Mouse (Mus musculus) heart, postnatal 25 days (tissue): ENCODE measurements around the gene Ciapin1. TPM values are rescaled to one million over a fixed set of nuclear protein-coding genes. Genes with fewer than 3 reads are reported as not detected.

ENCODE experiments used
- DNase-seq: peaks from one replicate; pipeline ENCODE4 v3.0.0; 2022; ENCODE audit warnings: low spot score
- intact Hi-C: fragments of 180-260 bp; cut with DNase I; formaldehyde crosslinking; loops from one replicate; pipeline ENCODE4 v1.15.1; 2025
- total RNA-seq, 2 experiments: library from RNA; stranded (reverse); gene quantifications; 2 replicates each; pipeline ENCODE4 v1.2.3; 2021

The Ciapin1 gene
- total RNA-seq, 2 experiments from 2014 or later, result 73.7 to 80.1 TPM

DNA sequence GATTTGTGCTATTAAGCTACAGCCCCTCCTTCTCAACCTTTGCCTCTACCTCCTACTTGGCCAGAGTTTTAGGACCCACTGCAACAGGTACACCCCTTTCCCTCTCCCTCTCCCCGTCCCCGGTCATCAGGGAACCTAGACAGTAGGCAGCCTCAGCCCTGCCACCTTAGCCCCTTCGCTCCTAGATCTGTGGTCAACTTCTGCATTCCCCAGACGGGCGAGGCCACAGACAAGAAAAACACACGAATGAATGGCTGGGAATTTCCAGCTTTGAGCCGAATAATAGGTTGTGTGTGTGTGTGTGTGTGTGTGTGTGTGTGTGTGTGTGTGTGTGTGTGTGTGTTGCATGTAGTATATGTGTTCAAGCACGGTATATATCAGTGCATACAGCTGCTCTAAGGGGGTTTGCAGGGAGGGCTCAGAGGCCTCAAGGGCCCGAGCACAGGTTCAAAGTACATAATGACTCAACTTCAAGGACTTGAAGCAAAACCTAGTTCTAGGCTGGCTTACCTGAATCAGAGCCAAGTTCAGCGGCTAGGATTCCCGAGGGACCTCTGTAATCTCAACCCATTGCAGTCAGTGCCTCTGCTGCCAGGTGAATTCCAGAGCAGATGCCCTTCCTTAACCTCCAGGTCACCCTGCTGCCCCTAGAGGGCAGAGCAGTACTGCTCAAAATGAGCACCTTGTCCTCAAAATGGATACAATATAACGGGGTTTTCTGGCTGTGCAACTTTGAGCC lies 52.7 kb downstream of the Ciapin1 start:
- DNase-seq, result no peak
- intact Hi-C loops, result loop anchor here (2.0 kb wide), 2 partner anchors 25 to 79 kb away; partner anchors contain the start of gene Ccl17

DNA sequence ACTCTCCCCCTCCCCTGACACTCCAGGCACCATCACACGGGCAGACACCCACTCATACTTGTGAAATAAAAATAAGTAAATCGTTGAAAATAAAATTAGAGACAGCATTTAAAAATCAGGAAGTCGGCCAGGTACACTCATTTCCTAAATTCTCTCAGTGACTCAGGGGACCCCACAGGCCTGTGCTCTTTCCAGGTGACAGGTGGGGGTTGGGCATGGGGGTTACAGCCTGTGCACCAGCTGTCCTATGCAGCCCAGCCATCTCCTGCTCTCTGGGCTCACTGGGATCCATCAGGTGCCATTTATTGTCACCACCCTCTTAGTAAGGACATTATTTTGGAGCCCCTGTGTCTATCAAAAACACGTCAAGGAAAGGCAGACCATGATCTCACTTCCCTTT lies 54.3 kb downstream of the Ciapin1 start:
- intact Hi-C loops, result loop anchor here (2.0 kb wide), 2 partner anchors 27 to 77 kb away; partner anchors contain the start of gene Ccl17
- no peak for DNase-seq

DNA sequence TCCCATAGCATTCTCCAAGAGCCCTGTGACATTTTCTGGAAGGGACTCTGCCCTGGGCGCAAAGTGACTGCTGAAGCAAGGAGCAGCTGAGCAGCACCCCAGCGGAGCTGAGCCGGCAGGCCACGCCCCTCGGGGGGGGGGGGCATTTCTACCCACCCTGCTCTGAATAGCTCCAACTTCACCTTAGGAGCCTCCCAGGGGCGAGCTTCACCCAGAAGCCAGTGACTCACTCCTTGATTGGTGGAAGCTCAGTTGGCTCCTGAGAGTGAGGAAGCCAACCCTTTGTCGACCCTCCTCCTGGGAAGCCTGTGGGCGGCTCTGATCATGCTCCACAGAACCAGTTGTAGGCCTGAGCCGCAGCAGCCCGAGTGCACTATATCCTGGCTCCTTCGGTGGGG lies 56.3 kb downstream of the Ciapin1 start:
- DNase-seq, result no peak
- intact Hi-C loops, result no loop called here

DNA sequence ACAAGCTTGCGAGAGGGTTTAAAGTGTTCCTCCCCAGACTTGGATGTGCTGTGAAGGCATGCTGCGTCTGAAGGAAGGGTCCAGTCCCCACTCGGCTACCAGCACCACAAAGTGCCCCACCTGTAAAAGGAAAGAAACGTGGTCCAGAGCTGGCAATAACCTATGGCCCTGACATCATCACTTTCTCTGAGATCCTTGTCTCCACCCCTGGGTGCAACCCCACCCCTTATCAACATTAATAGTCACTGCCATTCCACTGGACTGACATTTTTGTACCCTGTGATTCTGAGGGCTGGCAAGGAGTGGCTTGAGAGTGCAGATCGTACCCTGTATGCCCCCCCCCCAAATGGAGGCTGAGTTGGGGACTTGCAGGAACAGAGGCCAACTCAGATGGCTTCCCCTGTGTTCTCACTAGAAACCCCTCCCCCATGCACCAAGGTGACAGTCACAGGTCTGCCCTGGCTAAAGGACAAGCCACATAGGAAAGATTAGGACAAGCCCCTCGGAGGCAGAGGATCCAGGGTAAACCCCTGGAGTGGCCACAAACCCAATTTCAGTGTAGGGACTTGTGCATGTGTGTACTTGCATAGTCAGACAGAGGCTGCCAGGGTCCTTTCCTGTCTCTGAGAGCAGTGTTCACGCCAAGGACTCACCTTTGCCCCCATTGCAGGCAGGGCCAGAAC lies 56.9 kb downstream of the Ciapin1 start:
- intact Hi-C loops, result no loop called here
- DNase-seq, result no peak

DNA sequence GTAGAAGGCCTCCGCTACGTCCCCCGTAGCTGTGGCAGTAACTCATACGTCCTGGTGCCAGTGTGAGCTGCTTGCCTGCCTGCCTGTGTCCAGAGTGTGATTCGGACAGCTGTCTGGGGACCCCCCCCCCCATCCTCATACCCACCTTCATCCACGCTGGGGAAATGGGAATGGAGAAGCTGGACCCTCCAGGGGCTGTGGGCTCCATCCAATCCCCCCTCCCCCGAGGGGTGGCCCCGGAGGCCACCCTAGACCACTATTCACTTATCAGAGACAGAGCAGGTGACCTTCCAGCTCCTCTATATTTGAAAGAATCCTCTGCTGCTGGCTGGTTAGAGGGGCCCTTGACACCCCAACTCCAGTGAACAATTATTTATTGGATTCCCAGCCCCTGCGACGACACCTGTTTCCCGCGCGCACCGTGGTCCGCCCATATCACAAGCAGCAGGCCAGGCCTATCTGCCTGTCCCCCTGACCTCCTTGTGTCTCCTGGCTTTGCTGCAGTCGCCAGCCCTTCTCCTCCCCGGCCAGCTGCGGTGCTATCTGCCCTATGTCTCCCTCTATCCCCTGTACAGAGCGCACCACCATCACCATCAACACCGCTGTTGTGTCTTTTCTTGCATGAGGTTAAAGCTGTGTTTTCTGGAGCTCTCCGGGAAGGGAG lies 57.5 kb downstream of the Ciapin1 start:
- intact Hi-C loops, result no loop called here
- no peak for DNase-seq

DNA sequence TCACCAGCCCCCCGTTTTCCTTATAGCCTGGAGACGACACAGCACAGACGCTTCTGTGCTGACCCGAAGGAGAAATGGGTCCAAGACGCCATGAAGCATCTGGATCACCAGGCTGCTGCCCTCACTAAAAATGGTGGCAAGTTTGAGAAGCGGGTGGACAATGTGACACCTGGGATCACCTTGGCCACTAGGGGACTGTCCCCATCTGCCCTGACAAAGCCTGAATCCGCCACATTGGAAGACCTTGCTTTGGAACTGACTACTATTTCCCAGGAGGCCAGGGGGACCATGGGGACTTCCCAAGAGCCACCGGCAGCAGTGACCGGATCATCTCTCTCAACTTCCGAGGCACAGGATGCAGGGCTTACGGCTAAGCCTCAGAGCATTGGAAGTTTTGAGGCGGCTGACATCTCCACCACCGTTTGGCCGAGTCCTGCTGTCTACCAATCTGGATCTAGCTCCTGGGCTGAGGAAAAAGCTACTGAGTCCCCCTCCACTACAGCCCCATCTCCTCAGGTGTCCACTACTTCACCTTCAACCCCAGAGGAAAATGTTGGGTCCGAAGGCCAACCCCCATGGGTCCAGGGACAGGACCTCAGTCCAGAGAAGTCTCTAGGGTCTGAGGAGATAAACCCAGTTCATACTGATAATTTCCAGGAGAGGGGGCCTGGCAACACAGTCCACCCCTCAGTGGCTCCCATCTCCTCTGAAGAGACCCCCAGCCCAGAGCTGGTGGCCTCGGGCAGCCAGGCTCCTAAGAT lies 58.4 kb downstream of the Ciapin1 start:
- intact Hi-C loops, result no loop called here
- DNase-seq, result no peak

DNA sequence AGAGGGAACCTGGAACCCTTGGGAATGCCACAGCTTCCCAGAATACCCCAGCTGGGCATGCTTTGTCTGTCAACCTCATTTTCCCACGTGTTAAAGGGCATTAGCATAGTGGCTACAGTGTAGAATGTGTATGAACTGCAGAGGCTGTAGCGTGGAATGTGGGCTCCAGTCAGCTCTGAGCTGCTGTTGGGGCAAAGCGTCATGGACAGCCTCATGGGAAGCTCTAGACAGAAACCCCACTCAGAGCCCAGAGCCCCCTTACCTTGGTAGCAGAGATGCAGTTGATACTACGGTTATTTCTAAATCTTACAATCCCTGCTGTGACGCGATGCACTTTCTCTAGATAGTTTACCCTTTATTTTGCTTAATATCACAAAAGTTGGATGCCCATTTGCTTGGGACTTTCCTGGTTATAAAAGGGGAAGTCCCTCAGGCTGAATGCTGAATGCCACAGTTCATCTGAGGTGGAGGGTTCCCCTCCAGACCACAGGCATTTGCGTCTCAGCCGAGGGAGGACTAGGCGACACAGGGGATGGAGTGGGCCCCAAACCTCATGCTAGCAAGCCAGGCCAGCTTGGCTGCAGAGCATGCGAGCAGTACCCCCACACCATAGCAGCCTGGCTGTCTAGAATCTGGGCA lies 59.1 kb downstream of the Ciapin1 start:
- no peak for DNase-seq
- intact Hi-C loops, result no loop called here

DNA sequence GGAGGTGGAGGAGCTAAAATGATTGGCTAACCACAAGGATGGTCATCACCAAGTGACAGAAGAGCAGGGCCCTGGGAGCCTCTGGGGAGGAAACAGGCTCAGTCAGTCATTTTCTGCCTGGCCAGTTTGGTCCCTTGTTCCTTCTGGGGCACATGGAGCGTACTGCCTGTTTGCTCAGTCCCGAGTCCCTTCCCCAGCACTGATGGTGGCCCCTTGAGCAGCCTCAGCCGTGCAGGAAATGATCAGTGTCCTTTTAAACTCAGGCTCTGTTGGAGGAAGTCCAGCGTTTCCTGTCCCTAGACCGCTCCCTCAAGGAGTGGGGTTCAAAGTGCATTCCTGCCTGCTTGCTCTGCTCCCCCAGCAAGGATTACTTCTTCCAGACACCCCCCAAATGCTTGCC lies 59.7 kb downstream of the Ciapin1 start:
- DNase-seq, result no peak

DNA sequence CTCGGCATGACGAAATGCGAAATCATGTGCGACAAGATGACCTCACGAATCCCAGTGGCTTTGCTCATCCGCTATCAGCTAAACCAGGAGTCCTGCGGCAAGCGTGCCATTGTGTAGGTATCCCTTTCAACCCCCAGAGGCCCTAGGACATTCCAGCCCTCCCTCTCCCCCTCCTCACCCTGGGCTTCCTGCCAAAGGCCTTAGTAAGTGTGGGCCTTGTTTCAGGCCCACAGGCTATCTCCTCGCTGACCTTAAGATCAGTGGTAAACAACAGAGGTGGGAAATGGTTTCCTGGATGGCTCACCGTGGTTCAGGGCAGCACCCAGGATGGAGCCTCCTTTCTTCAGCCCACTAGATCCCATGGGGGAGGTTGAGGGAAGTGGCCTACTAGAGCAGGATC lies 60.1 kb downstream of the Ciapin1 start:
- intact Hi-C loops, result no loop called here
- DNase-seq, result no peak

More for the DNA sequence above, 59.7 kb downstream of the Ciapin1 start:
- intact Hi-C loops, result no loop called here

DNA sequence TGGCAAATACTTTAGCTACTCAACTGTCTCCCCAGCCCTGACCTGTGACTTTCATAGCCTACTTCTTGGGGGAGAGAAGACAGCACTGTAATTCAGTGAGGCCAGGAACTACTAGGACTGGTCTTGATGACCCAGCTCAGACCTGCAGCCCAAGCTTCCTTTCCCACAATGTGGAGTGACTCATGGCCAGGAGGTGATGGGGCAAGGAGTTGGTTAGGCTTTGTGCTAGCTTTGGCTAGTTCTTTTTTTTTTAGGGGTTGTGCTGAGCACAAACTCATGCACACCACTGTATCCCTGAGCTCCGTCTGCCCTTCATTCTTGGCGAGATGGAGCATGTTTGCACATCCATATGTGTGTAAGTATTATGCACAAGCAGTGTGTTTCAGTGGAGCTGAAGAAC lies 61.8 kb downstream of the Ciapin1 start:
- intact Hi-C loops, result no loop called here
- no peak for DNase-seq

DNA sequence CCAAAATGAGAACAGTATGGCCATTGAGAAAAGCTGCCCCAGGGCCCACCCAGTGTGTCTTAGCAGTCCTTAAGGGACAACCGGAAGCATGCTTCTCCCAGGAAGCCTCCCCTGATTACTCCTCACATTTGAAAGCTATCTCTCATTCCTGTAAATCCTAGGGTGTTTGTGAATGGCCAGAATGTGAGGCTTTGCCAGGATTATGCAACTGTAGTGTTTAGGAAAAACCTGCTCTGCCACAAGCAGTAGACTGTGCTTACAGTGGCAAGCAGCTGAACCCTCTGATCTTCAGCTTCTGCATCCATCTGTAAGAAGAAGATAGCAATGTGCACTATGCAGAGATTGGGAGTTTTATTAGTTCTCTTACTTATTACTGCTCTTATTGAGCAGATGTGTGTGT lies 63.6 kb downstream of the Ciapin1 start:
- DNase-seq, result no peak
- intact Hi-C loops, result loop anchor here (5.0 kb wide), 1 partner anchor 62 kb away; no protein-coding TSS in a partner anchor

DNA sequence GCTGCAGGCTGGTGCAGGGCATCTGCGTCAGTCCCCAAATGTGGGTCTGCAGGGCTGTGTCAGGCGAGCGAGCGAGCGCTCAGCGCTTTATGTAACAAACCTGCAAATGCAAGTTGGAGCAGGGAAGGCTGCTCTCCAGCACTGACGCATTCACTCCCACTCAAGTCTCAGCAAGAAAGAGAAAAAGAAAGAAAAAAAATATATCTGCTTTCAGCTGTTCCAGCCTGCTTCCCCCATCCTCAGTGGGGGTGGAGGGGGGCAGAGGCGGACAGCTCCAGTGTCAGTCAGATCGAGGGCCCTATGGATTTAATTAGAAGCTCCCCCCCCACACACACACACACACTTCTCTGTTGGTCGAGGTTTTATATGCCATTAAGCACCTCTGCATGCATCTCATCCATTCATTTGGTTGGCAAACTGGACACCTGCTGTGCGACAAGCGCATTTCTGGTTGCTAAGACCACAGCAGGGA lies 64.4 kb downstream of the Ciapin1 start:
- no peak for DNase-seq
- intact Hi-C loops, result loop anchor here (5.0 kb wide), 1 partner anchor 61 kb away; no protein-coding TSS in a partner anchor

DNA sequence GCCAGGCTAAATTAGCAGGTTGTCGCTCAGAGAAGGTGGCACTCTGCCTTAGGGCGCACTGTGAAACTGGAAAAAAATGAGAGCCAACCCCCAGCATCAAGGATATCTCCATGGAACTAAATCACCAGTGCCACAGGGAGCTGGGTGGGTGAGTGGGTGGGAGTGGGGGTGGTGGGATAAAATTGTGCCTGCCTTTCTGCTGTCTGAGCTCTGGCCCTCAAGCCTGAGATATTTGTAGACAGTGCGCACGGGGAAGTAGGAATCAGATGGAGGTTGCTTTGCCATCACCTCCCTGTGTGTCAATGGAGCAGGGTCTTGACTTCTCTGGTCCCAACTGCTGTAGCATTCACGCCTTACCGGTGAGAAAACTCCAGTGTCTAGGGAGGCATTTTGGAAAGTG lies 65.1 kb downstream of the Ciapin1 start:
- intact Hi-C loops, result loop anchor here (5.0 kb wide), 1 partner anchor 61 kb away; no protein-coding TSS in a partner anchor
- DNase-seq, result no peak

DNA sequence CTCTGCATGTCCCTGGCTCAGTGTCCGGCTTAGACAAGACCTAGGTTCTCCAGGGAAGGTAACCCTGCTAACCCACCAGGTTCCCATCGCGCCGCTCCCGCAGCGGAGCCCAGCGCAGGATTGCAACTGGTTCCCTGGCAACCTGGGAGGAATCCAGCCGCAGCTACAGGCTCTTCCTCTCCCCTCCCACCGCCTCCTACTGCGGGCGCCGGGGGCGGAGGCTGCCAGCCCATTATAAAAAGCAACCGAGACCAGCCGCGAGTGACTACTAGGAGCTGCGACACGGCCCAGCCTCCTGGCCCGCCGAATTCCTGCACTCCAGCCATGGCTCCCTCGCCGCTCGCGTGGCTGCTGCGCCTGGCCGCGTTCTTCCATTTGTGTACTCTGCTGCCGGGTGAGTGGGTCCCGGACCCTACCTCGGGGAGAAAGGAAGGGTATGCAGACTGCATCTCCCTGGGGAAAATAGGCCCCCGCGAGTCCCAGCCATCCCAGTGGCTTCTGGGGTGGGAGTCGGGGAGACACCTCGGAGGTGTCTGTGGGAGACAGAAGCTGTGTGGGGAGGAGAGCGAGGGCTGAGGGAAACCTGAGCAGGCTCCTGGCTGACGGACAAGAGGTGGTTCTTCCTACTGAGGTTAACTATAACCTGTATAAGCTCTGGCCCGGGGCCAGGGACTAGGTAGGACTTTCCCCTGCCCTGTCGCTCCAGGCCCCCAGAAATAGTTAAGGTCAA lies 66.1 kb downstream of the Ciapin1 start, which contains the start of gene Cx3cl1:
Cx3cl1 (plus strand) TSS at position 69 of the 730 bp plus-strand sequence.
- intact Hi-C loops, result loop anchor here (5.0 kb wide), 1 partner anchor 60 kb away; no protein-coding TSS in a partner anchor
- peak; percentile 69 for DNase-seq

DNA sequence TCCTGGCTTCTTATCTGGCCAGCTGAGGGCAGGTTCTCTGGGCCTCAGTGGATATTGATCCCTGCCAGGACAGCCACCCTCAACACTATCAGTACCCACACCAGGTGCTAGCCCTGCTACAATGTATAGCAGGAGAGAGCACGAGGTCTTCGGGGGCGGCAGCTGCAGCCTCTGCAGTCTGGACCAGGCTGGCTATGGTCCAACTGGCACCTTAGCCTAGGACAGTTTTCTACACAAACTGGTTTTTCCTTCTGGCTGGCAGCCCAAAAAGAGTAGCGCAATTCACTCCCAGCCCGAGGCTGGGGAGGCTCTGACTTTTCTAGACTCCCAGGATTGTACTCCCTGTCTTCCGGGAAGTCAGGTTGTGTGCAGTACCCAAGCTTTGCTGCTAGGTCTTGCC lies 67.2 kb downstream of the Ciapin1 start:
- DNase-seq, result no peak
- intact Hi-C loops, result loop anchor here (5.0 kb wide), 1 partner anchor 59 kb away; no protein-coding TSS in a partner anchor
